Mouse (Mus musculus) layer of hippocampus, adult 8-10 months (tissue): ENCODE measurements around the gene Cldn5. TPM values are rescaled to one million over a fixed set of nuclear protein-coding genes. Genes with fewer than 3 reads are reported as not detected.

Source experiments
- DNase-seq, 2 experiments: peaks; one replicate each; pipeline ENCODE4 v3.0.0; 2022; ENCODE audit warnings: low spot score in 2 of 2
- total RNA-seq, 4 experiments: library from RNA; stranded (reverse); gene quantifications; 2 replicates each; pipeline ENCODE4 v1.2.4; 2022

The Cldn5 gene
- total RNA-seq = 10 to 100 TPM; 28.8 to 41.7 (median 37.5) TPM

DNA sequence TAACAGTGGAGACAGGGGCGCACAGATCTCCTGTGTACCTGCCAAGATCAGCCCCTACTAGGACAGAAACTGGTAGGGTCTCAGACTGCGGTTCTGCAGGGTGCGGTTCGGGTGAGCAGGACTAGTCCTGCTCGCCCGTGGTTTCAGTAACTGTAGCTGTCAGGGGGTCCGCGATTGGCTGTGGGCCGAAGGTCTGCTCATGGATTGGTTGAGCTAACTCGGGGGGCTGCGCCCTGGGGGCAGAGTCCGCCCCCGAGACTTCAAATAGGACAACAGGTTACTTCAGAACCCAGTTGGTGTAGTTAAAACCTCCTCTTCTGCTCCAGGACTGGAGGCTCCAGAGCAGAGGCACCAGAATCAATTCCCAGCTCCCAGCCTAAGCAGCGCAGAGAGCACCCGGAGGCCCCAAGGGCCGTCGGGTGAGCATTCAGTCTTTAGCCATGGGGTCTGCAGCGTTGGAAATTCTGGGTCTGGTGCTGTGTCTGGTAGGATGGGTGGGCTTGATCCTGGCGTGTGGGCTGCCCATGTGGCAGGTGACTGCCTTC is at the start of gene Cldn5:
Cldn5 (plus strand) TSS at position 292 of the 545 bp plus-strand sequence.
- no peak for DNase-seq

DNA sequence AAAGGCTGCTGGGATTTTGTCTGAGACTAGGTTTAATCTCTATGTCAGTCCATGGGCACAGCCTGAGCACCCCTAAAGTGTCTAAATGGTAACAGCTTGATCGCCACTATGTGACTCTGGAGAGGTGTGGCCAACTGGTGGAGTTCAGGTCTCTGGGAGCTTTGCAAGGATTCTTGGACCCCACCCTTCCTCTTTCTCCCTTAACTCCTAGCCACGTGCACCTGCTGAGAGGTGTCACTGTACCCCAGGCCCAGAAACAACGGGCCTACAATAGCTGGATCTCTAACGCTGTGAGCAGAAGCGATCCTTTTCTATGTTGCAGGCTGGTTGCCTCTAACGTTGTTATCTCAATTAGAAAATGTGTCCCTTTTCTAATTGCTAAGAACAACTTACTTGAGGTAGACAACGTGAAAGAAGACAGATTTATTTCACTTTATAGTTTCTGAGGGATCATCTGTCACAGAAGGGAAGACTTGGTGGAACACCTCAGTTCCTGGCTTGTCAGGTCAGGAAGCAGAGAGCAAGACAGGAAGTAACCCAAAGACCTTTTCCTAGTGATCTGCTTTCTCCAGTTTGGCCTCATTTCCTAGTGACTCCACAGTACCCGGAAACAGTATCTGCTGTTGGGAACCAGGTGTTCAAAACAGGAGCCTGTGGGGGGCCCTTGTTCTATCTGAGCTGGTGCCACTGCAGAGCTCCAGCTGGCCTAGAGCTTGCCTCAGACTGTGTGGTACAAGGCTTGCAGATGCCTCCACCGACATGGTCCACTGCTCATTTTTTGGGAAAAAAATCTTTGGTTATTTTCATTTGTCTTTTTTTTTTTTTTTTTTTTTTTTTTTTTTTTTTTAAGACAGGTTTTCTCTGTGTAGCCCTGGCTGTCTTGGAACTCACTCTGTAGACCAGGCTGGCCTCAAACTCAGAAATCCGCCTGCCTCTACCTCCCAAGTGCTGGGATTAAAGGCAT is 48.8 kb upstream of the Cldn5 start:
- no peak for DNase-seq

DNA sequence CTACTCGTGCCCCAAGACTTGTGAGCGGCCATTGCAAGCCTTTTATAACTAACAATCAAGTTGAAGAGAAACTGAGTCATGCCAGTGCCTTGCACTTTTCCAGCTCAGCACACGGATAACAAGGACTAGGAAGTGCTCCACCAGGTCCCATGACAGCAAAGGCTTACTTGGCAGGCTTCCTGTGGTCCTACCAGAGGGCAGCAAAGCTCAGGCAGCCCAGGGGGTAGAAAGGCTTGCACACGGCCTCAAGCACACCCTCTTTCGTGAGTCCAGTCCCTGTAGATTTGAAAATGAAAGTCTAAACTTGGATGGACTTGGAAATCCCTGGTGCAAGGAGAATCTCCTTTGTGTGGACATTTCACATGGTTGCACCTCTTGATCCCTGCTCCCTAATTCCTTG is 47.5 kb upstream of the Cldn5 start:
- no peak for DNase-seq

DNA sequence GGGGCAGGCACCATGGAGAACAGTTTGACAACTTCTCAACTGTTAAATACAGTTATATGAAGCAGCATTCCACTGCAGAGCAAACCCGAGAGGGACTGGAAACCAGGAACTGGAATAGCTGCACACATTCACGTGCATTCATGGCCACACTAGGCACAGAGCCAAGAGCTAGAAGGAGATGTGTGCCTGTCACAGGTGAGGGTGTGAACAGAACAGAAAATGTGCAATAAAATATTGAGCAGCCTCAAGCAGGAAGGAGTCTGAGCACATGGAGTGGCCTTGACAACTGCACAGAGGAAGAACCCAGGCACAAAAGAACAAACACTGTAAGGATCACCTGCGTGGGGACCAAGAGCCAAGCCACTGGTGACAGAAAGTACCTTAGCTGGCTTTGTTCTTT is 46.0 kb upstream of the Cldn5 start:
- DNase-seq = no peak

DNA sequence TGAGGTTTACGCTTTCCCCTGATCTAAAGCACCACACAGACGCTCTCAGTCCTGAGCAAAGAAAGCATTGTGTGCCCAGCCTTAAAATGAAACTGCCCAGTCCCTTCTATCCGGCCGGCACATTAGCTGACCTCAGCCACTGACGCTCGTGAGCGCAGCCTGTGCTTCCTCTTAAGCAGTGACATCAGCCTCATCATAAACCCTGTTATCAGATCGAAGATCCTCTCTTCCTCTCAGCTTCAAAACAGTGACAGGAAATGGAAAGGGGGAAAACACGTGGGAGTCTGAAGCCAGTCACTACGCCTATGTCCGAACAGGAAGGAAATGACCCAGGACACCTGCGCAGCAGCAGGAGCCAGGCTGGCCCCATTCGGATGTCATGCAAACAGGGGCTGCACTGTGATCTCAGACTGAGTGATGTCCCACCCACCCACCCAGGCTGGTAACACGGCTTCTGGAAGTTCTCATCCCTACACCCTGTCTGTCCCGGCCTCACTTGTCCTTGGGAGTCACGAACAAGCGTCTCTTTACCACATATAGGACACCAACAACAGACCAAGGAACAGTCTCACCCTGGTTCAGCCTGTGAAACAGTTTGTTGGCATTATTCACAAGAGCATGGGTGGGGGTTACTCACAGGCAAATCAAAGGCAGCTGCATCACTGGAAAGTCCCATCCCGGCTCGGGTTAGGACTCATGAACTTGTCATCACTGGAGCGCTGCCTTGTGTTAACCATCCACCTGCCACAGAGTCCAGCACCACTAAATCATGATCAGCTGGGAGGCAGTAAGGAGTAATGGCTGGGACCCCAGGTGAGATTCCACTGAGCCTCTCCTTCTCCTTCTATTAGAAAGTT is 43.3 kb upstream of the Cldn5 start:
- DNase-seq = no peak

DNA sequence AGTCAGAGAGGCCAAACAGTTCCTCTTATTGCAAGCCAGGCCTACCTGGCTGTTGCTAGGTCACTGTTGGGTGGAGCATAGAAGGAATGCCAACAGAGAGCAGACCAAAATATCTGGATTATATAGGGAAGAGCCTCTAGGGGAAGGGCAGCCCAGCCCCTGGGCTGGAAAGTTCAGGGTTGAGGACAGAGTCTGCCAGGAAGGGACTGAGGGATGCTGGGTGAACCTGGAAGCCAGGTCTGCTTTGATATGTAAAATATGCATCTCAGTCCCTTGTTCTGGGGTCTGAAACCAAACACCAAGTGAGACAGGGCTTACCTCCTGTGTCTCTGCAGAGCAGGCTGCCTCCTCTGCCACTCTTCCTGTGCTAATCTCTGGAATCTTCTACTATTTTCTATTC is 38.3 kb upstream of the Cldn5 start:
- no peak for DNase-seq

DNA sequence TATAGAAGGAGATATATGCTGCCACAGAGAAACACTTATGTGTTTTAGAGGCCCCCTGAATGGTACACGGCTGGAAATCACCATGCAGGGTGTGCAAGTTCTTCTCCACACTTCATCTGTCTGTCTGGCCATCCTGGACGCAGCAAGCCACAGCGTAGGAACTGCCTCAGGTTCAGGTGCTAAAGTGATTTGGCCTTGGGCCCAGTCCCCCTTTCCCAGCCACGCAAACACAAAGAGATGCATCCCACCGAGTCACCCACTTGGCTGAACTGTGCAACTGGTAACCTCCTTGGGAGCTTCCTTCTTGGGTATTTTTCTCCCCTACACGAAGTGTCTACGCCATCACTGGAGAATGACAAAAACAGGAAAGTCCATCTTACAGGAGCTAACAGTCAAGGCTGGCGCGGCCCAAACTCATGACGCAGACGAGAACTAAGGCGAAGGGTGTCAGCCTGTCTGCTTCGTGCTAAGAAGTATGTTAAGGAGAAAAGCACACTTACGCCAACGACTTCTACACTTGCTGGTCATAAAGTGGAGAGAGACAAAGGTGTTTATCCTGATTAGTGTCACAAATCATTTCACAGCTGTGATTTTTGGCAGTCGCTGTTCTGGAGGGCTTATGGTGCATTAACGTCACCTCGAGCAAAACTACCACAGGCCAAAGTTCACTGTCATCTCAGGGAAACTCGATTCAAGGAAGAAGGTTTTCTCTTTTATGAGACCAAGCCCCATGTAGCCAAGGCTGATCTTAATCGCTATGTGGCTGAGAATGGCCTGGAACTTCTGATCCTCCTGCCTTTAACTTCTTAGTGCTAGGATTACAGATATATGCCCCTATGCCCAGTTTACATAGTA is 30.2 kb upstream of the Cldn5 start:
- DNase-seq = no peak

DNA sequence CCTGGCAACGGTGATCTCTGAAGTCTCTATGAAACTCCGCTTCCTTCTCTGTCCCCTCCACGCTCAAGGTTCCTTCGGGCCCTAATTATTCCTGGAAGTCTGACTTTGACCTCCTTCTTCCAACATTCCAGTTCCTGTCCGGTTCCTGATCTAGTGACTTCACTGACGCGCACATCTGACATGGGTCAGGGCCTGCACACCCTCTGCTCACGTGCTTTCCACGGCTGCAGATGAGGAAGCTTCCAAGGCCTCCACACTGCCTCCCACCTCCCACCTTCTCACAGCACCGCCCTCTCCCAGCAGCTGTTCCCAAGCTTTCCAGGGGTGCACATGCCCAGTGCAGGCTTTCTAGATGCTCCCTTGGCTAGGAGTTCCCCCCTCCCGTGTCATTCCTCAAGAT is 25.5 kb upstream of the Cldn5 start:
- DNase-seq = no peak

DNA sequence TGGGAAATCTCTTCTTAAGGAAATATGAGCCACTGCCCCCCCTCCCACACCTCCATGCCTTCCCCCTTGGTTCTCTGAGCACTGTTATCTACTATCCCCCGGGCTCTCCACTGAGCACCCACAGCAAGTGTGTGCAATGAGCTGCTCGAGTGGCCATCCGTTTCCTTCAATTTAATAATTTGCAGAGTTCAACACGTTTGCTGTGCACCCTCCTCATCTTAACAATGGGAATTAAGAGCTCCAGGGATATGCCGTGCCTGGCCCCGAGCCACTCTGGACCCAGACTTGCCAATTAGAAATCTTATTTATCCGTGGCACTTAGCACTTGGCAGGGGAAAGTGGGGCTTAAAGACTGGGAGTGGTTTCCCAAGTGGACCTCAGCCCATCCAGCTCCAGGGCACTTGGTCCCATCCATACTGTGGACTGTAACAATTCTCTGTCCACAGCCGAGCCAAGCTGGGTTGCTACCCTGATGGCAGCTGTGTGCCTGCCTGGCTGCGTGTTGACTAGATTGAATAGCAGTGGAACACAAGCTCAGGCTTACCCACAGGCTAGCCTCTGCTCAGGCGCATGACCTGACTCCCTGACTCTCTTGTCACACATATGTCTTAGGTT is 24.7 kb upstream of the Cldn5 start:
- no peak for DNase-seq

DNA sequence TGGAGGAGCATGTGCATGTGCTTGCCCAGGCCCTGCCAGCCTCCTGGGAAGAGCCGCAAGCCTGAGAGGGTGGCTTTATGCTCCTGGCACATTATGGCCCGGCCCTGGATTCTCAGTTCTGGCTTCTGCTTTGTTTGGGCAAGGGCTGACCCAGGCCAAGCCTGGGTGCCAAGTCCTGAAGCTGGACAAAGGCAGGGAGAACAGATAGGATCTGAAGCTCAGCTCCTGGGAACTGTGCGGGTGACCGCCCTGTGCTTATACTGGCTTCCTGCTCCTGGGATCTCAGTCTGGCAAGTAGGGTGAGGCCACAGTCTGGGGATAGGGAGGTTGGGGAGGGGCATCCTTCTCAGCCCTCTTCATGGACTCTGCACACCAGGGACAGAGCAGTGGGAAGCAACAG is 14.9 kb upstream of the Cldn5 start:
- DNase-seq = no peak

DNA sequence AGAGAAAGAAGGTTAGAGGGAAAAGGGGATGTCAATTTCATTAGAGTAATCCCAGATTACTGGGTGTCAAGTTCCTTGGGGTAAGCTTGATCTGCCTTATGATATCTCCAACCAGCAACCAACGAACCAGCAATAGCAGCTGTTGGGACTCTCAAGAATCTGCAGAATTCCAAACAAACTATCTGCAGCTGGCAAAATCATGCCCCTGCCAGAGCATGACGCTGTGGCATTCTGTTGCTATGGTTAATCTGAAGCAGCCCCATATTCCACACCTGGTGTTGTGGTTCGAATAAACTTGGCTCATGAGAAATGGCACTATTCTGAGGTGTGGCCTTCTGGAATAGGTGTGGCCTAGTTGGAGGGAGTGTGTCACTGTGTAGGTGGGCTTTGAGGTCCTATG is 13.7 kb upstream of the Cldn5 start:
- DNase-seq = no peak

DNA sequence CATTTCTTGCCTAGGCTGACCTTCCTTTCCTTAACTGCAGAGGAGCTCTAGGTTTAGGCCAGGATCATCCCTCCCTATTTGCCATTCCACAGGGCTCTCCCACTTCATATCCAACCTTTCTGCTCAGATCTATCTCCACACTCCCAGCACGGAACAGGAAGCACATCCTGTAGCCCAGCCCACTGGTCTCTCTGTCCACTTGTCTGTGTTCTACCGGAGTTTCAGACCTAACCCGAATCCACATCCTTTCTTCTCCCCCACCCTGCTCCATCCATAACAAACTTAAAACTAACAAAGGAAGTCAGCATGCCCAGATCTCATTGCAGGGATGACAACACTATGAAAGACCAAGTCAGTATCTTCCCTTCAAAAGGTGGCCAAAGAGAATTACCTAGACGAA is 10.3 kb upstream of the Cldn5 start:
- DNase-seq = no peak

DNA sequence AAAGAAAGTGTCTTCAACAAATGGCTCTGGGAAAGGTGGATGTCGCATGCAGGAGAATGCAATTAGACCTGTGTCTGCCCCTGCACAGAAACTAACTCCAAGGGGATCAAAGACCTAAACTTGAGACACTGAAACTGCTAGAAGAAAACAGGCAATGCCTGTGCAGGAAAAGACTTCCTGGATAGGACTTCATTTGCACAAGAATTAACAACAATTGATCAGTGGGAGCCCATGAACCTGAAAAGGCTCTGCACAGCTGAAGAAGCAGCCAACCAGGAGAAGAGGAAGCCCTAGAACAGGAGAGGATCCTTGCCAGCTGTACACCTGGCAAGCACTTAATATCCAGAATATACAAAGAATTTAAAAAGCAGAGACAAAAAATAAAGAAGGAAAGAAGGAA is 7.1 kb upstream of the Cldn5 start:
- no peak for DNase-seq

DNA sequence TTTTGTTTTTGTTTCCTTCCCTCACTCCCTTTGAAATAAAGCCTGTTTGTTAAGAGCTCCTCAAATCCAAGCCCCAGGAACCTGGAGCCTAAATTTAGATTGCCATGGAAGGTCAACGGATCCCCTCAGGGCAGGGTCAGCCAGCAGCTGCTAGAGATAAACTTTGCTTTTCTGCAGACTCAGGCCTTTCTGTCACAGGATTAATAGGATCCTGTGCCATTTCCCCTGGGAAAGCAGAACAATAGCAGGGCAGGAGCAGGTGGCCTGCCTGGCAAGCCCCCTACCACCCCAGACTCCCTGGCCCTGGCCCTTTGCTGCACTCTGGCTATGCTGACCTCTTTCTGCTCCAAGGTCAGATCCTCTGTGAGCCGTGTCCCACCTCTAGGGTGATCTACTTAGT is 2.7 kb upstream of the Cldn5 start:
- no peak for DNase-seq

DNA sequence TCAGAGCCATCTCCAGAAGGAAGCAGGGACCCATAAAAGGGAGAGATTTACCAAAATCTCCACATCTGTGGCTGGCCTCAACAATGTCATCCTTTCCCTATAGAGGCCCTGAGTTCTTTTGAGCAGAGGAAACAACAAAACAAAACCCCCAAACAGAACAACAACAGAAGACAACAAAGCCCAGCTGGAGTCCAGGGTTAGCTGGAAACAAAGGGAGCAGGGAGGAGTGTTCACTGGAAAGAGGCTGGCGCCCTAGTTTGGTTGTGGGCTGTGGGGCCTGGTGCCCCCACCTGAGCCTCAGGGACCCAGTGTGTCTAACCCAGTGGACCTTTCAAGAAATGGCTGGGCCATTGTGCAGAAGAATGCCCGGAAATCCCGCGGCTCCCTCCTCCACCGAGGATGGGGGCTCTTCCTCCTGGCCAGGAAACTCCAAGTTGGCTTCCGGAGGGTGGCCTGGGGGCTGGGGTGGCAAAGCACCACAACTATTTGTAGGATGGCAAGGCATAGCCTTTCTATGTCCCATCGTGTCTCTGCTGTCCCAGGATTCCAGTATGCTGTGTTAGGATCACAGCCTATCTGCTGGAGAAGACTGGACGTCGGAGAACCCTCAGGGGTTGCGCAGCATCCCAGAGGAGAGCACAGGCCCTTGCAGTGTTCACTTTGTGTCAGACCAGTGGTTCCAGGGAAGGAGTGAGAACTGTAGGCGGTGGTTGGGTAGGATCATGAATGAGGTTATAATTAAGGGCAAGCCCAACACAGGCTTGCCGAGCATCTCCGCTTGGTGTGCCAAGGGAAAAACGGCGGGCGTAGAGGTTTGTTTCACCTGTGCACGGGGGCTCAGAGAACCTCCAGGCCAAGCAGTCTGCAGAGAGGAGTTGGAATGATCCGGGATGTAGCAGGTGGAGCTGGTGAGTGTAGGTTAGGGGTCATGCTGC is 759 bp upstream of the Cldn5 start:
- DNase-seq = no peak

DNA sequence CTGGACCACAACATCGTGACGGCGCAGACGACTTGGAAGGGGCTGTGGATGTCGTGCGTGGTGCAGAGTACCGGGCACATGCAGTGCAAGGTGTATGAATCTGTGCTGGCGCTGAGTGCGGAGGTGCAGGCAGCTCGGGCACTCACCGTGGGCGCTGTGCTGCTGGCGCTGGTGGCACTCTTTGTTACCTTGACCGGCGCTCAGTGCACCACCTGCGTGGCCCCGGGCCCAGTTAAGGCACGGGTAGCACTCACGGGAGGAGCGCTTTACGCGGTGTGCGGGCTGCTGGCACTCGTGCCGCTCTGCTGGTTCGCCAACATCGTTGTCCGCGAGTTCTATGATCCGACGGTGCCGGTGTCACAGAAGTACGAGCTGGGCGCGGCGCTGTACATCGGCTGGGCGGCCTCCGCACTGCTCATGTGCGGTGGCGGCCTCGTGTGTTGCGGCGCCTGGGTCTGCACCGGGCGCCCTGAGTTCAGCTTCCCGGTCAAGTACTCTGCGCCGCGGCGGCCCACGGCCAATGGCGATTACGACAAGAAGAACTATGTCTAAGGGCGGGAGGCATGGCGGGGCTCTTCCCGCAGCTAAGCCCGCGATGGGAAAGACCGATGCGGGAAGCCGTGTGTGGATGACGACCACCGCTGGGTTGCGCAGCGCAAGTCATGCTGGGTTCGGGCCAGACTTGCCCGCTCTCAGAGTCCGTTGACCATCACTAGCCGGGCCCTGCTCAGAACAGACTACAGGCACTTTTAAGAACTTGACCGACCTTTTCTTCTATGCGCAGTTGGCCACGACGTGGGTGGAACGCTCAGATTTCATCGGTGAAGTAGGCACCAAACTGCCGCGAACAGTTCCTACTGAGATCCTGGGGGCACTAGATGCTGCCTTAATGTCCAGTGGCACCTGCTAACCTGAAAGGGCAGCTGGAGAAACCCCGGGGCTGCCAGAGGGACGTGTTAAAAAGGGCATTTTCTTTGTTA is 744 bp downstream of the Cldn5 start:
- no peak for DNase-seq

DNA sequence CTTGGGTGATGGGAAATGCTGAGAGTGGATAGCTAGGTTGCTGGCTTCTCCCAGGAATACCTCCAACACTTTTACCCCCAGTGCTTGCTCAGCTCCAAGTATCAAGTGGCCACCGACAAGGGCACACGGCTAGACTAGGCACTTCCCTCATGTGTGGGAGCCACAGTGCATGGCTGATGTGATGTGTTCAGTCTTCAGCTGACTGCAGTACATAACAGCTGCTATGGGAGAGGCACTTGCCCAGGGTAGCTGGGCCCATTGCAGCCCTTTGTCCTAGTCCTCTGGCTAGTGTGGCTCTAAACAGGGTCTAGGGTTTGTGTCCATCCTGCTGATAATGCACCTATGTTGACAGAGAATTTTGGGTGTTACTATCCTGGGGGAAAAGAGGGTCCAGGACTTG is 1.8 kb downstream of the Cldn5 start:
- DNase-seq = no peak

DNA sequence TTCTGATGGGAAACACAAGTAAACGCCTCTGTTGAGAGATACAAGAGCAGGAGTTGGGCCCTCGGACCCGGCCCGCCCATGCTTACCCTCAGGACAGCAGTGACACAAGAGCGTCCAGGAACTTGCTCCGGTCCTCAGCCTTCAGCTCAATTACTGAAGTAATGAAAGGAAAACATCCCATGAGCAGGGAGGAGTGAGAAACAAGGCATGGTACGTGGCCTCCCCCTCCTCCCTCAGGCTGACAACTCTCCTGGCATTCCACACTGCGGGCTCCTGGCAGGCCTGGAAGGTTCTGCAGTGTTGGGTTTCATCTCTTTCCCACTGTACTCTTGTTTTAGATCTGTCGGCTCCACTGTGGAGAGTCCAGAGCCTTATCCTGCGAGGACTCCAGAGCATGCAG is 5.2 kb downstream of the Cldn5 start:
- DNase-seq = no peak
